Mouse (Mus musculus) skeletal muscle tissue, adult 2 months (tissue): ENCODE results near the gene Galp.

Experiments used
- DNase-seq: peaks from one replicate; pipeline ENCODE4 v3.0.0-alpha.2; 2012; ENCODE audit warnings: low read depth, low spot score

The Galp gene

GRCm38 (mm10) chr7:6196790-6197189 lies at the start of gene Galp:
Galp (plus strand) TSS chr7:6197090.
- DNase-seq = no peak

GRCm38 (mm10) chr7:6147688-6148087 lies 49.2 kb upstream of the Galp start:
- DNase-seq = no peak

DNA sequence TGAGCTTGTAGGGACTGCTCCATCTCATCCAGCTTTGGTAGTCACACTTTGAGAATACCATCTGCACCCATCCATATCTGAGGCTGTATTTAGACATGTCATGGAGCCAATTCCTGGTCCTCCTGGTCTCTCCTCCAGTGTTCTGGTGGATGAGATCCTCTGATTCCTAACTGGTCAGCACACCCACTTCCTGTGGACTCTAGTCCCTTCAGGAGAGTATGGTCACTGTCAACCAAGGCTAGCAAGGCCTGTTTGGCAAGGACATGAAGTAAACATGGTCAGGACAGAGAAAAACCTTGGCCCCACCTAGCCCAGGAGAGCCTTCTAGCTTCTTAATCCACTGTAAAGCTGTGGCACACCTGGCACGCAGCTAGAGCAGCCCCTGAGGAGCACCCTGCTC lies 45.6 kb upstream of the Galp start:
- no peak for DNase-seq

GRCm38 (mm10) chr7:6152036-6152435 lies 44.9 kb upstream of the Galp start:
- peak; percentile 86 for DNase-seq

DNA sequence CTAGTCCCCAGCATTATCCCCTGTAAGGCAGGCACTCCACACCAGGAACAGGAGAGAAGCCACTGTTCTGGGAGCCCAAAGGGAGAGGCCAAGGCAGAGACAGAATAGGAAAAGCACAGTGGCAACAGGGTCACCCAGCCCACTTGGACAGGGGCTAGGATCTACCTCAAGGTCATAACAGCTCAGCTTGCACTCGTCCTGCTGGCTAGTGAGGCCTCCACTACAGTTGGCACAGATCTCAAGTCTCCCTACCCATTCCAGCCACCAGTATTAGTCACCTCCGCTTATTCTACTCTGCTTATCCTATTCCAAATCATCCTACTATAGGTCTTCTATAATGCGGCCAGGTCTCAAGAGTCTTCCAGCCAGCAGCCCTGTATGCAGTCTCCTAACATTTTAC lies 43.8 kb upstream of the Galp start:
- DNase-seq = no peak

GRCm38 (mm10) chr7:6154164-6154563 lies 42.7 kb upstream of the Galp start:
- no peak for DNase-seq

DNA sequence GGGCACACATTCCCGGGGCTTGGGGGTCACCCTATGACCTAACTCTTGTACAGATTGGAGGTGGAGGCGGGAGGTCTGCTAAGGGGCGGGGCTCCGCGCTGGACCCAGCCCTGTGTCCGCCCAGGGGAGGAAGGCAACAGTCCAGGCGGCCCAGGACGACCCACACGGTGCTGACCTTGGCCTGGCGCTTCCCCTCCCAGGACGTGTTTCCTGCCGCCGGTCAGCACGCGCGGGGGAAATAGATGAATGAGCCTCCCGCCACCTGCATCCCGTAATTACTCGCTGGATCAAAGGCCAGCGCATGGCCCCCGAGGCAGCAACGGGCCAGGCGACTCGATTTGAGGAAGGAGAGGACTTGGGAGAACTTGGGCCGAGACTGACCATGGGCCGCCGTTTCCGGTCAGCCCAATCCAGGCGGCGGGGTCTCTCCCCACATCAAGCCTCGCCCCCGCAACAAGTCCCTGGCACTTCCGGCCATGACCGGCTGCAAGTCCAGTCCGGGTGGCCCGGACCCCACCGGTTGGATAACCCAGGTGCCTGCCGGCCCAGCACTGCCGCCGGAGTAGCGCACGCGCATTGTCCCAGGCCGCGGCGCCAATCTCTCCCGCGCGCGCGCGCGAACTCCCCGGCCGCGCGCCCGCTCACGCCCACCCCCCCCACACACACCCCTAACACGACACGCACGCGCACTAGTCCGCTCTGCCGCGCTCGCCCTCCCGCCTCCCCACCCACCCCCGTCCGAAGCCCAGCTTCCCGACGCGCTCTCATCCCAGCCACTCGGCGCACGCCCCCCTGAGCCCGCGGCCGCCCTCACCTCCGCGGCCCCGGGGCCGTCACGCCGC lies 41.6 kb upstream of the Galp start:
- peak; percentile 86 for DNase-seq

GRCm38 (mm10) chr7:6155901-6156411 lies 40.9 kb upstream of the Galp start, which contains the start of gene Zfp787:
Zfp787 (minus strand) TSS chr7:6155997.
- DNase-seq = peak; percentile 98

- DNase-seq = no peak
Observed at GRCm38 (mm10) chr7:6156901-6157472, 39.9 kb upstream of the Galp start.

DNA sequence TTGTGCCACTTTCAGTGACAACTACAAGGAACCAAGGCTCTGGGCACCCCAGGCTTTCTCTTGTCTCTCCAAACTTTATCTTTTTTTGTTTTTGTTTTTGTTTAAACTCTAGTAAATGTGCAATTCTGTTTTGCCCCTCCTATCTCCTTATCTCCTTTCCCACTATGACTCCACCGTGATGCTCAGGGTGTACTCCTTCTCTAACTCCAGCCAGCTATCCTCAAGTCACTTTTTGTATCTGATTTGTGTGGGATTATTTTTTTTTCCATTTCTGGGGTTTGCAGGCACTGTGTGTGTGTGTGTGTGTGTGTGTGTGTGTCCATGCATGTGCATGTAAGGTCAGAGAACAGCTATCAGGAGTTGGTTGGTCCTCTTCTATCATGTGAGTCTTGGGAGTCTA lies 39.4 kb upstream of the Galp start:
- no peak for DNase-seq

GRCm38 (mm10) chr7:6159604-6160003 lies 37.3 kb upstream of the Galp start:
- no peak for DNase-seq

DNA sequence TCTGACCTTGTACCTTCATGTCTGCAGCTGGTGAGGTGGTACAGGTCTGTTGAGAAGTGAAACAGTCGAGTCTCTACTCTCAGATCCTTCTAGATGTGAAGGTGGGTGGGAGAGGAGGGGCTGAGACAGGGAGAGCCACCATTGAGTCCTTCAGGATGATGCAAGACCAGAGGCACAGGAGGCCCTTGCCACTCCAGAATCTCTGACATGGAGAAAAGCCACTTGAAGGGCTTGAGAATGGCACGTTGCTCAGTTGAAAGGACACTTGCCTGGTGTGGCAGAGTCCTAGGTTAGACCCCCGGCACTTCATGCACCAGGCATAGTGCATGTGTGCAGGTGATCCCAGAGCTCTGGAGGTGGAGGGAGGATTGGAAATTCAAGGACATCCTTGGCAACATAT lies 35.3 kb upstream of the Galp start:
- no peak for DNase-seq

GRCm38 (mm10) chr7:6162172-6162571 lies 34.7 kb upstream of the Galp start:
- DNase-seq = no peak

DNA sequence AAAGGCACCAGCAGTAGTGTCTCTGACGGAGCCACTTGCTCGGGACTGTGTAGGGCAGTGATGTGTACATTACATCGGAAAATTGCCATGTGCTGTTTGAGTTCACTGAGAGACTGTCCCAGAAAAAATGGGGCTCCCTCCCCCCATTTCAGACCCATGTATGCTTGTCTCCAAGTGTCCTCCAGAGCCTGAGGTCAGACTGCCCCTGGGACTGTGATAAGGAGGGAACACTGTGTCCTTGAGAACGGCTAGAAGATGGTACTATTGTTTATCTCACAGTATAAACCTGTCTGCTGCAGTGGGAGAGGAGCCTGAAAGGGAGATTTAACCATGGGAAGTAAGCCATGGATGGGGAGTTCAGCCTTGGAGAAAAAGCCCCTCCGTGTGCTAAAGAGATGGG lies 32.2 kb upstream of the Galp start:
- no peak for DNase-seq

GRCm38 (mm10) chr7:6169403-6169802 lies 27.5 kb upstream of the Galp start:
- no peak for DNase-seq

DNA sequence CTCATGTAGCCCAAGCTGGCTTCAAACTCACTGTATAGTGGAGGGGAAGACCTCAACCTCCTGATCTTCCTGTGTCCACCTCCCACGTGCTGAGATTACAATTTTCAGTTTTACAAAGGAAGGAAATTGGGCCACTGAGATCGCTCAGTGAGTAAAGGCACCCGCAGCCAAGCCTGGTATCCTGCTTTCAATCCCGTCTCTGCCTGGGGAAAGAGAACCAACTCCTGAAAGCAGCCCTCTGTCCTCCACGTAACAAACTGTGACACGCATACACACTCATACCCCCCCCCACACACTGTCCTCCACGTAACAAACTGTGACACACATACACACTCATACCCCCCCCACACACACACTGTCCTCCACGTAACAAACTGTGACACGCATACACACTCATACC lies 26.5 kb upstream of the Galp start:
- DNase-seq = no peak

GRCm38 (mm10) chr7:6170871-6171270 lies 26.0 kb upstream of the Galp start:
- DNase-seq = no peak

DNA sequence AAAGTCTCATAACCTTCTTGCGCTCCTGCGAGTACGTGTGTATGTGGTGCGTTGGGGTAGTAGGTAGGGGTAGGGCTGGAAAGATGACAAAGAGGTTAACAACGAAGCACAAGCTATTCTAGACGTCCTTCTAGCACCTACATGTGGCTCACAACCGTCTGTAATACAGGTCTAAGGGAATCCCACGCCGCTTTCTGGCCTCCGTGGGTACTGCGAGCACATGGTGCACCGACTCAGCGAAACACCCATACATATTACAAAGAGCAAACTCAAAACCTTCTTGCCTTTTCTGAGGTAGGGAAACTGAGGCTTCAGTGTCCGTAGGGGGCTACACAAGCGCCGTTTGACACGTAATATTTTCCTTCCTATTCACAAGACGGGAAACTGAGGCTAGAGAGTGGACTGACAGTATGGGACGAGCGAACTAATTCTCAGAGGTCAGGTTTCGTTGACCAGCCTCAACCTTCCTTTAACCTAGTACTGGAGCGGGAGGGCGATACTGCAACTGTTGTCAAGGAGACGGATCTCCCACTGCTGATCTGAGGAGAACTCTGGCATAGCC lies 25.4 kb upstream of the Galp start:
- no peak for DNase-seq

DNA sequence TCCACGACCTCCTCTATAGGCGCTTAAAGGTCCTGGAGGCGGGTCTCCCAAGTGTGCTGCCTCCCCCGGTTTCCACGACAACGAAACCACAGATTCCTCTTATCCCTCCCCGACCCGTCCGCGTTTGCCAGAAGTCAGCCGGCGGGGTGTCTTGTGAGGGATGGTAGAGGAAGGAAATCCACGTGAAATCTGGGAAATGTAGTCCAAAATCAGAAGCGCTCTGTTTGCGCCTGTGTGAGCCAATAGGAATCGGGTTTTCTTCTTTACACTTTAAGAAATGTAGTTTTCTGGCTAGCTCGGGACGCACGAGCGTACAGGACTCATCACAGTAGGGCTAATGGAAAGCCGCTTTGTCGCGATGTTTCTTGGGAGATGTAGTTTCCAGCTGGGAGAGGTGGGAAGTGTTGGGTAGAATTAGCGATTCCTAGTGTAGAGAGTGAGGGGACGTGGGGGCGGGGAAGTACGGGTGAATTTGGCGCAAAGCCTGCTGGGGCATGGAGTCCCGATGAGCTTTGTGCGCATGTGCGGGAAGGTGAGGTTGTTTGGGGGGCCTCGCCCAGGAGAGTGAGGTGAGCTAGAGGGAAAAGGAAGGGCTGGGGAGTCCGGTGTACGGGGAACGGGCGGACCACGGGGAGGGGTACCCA lies 24.8 kb upstream of the Galp start, which contains the start of gene Zfp444:
Zfp444 (plus strand) TSS at position 221 of the 644 bp plus-strand sequence.
- peak; percentile 90 for DNase-seq

DNA sequence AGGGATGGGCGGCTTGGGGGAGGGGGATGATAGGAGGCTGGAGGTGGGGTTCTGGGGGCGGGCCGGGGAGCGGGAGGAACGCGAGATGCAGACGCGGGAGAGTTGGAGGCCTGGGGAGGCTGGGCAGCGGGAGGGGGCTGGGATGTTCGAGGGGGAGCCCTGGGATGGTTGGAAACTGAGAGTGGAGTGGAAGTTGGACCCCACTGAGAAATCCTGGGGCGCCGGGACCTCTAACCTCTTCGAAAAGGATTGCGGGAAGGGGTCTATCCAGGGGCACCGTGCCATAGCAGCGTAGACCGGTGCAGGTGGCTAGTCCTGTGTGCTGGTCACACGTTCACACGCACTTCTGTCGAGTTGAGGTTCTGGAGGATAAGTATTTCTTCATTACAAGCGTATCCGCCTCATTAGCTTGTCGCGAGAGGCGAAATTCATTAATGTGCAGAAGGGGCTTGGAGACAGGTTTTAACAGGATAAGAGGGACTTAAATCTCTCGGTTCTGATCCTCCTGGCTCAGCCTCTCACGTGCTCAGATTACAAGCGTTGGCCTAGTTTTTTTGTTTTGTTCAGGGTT lies 24.1 kb upstream of the Galp start:
- no peak for DNase-seq

DNA sequence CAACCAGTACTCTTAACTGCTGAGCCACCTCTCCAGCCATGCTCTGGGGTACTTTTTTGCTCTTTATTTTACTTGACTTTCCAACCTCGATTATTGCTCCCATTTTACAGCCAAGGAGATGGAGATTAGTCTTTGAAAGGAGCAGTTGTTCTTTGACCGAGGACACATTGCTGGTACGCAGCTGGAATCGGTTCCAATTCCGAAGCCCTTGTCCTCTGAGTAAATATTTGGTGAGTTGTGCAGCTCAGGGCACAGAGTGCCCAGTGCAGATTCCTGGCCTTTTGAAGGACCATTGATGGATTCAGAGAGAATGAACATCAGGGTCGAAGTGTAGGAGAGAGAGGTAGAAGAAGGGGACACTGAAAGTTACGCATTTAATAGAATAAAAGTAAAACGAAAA lies 23.0 kb upstream of the Galp start:
- no peak for DNase-seq
